Mouse (Mus musculus) CH12.LX (cell line): Measurements from ENCODE around the gene Sv2a. TPM values are rescaled to one million over a fixed set of nuclear protein-coding genes. Genes with fewer than 3 reads are reported as not detected.

Experiments used
- DNase-seq: peaks from one replicate; pipeline ENCODE4 v3.0.0-alpha.2; 2013; ENCODE audit errors: extremely low read depth
- H3K27ac ChIP-seq: 2 replicates; pipeline ENCODE4 v1.5.1; 2012; ENCODE audit warnings: low read depth, mild to moderate bottlenecking, control low read depth, moderate library complexity; ENCODE audit not compliant: insufficient read depth
- H3K27me3 ChIP-seq: replicated peaks from 2 replicates; pipeline ENCODE3; 2012; ENCODE audit warnings: inconsistent platforms
- H3K36me3 ChIP-seq, 2 experiments: replicated peaks in 1 of 2; 2 replicates each; pipeline versions ENCODE3 to v1.6.1; 2012; ENCODE audit warnings: inconsistent platforms in 1 of 2, low read length in 1 of 2, mild to moderate bottlenecking in 1 of 2, mixed read lengths in 1 of 2, moderate library complexity in 1 of 2; ENCODE audit not compliant: control insufficient read depth in 1 of 2, insufficient read depth in 1 of 2
- H3K4me1 ChIP-seq, 2 experiments: 2 replicates each; pipeline ENCODE4 v1.6.1; 2012; ENCODE audit warnings: inconsistent platforms in 1 of 2, moderate library complexity in 1 of 2; ENCODE audit not compliant: insufficient read depth in 2 of 2, control insufficient read depth in 1 of 2
- H3K4me2 ChIP-seq: 2 replicates; pipeline ENCODE4 v1.6.1; 2012; ENCODE audit warnings: low read depth, mild to moderate bottlenecking, control low read depth; ENCODE audit not compliant: poor library complexity, insufficient read depth, severe bottlenecking
- H3K4me3 ChIP-seq, 3 experiments: fragments of 150-350 bp in 1 of 3; sonication (generic) in 1 of 3; replicated peaks in 1 of 3; 2 replicates each; pipeline versions ENCODE3 to v1.5.1; 2011 to 2012; ENCODE audit warnings: low read depth in 2 of 3, low read length in 2 of 3, mild to moderate bottlenecking in 2 of 3, moderate library complexity in 2 of 3, control low read depth in 1 of 3, improper control_type of control experiment in 1 of 3, inconsistent platforms in 1 of 3, mixed read lengths in 1 of 3; ENCODE audit not compliant: poor library complexity in 1 of 3
- H3K79me2 ChIP-seq: replicated peaks from 2 replicates; pipeline ENCODE4 v1.6.1; 2012; ENCODE audit warnings: mild to moderate bottlenecking, moderate library complexity; ENCODE audit not compliant: control insufficient read depth, poor library complexity, insufficient read depth, severe bottlenecking; ENCODE audit errors: extremely low read depth
- H3K9ac ChIP-seq: 2 replicates; pipeline ENCODE4 v1.6.1; 2012; ENCODE audit warnings: low read depth, mild to moderate bottlenecking, control low read depth, moderate library complexity; ENCODE audit not compliant: insufficient read depth
- H3K9me3 ChIP-seq: replicated peaks from 2 replicates; pipeline ENCODE3; 2012; ENCODE audit warnings: low read length, inconsistent platforms, mixed read lengths
- CHD1 ChIP-seq: IDR thresholded peaks from 2 replicates; pipeline ENCODE4 v1.6.1; 2012; ENCODE audit warnings: low read depth, low read length, improper control_type of control experiment, inconsistent platforms
- CHD2 ChIP-seq: IDR thresholded peaks from 2 replicates; pipeline ENCODE4 v1.6.1; 2011; ENCODE audit warnings: low read length, improper control_type of control experiment
- ELF1 ChIP-seq: IDR thresholded peaks from 2 replicates; pipeline ENCODE4 v1.6.1; 2014; ENCODE audit warnings: low read depth, mild to moderate bottlenecking, inconsistent platforms, low read length, improper control_type of control experiment
- ETS1 ChIP-seq: conservative IDR thresholded peaks from 2 replicates; pipeline ENCODE4 v1.6.1; 2012; ENCODE audit warnings: low read depth, mild to moderate bottlenecking, inconsistent platforms, low read length, improper control_type of control experiment, moderate library complexity
- HCFC1 ChIP-seq: IDR thresholded peaks from 2 replicates; pipeline ENCODE4 v1.6.1; 2012; ENCODE audit warnings: low read depth, mild to moderate bottlenecking, inconsistent platforms, low read length, improper control_type of control experiment
- IRF4 ChIP-seq: IDR thresholded peaks from 2 replicates; pipeline ENCODE4 v1.6.1; 2014; ENCODE audit warnings: low read depth, mild to moderate bottlenecking, inconsistent platforms, low read length, improper control_type of control experiment
- JUN ChIP-seq: IDR thresholded peaks from 2 replicates; pipeline ENCODE4 v1.6.1; 2011; ENCODE audit warnings: low read depth, mild to moderate bottlenecking, low read length, improper control_type of control experiment, moderate library complexity; ENCODE audit not compliant: insufficient read depth
- JUND ChIP-seq: conservative IDR thresholded peaks from 2 replicates; pipeline ENCODE4 v1.6.1; 2011; ENCODE audit warnings: low read depth, low read length, improper control_type of control experiment
- KAT2A ChIP-seq: IDR thresholded peaks from 2 replicates; pipeline ENCODE4 v1.6.1; 2012; ENCODE audit warnings: low read length, improper control_type of control experiment, inconsistent platforms; ENCODE audit not compliant: insufficient replicate concordance
- MAX ChIP-seq: IDR thresholded peaks from 2 replicates; pipeline ENCODE4 v1.6.1; 2011; ENCODE audit warnings: low read length, improper control_type of control experiment
- MAZ ChIP-seq: IDR thresholded peaks from 2 replicates; pipeline ENCODE4 v1.6.1; 2012; ENCODE audit warnings: low read depth, mild to moderate bottlenecking, inconsistent platforms, low read length, improper control_type of control experiment, moderate library complexity
- MEF2A ChIP-seq: IDR thresholded peaks from 2 replicates; pipeline ENCODE4 v1.6.1; 2014; ENCODE audit warnings: low read depth, mild to moderate bottlenecking, inconsistent platforms, low read length, improper control_type of control experiment, borderline replicate concordance
- MYC ChIP-seq: IDR thresholded peaks from 2 replicates; pipeline ENCODE4 v1.6.1; 2011; ENCODE audit warnings: low read depth, mild to moderate bottlenecking, improper control_type of control experiment, low read length
- NELFE ChIP-seq: IDR thresholded peaks from 2 replicates; pipeline ENCODE4 v1.6.1; 2011; ENCODE audit warnings: low read depth, low read length, improper control_type of control experiment
- NRF1 ChIP-seq: IDR thresholded peaks from 2 replicates; pipeline ENCODE4 v1.6.1; 2014; ENCODE audit warnings: low read depth, mild to moderate bottlenecking, inconsistent platforms, low read length, improper control_type of control experiment, moderate library complexity
- PAX5 ChIP-seq: IDR thresholded peaks from 2 replicates; pipeline ENCODE4 v1.6.1; 2012; ENCODE audit warnings: low read length, inconsistent platforms, mixed read lengths
- POLR2A ChIP-seq: IDR thresholded peaks from 2 replicates; pipeline ENCODE4 v1.6.1; 2011; ENCODE audit warnings: low read depth, mild to moderate bottlenecking, improper control_type of control experiment, low read length
- POLR2AphosphoS2 ChIP-seq: IDR thresholded peaks from 2 replicates; pipeline ENCODE4 v1.6.1; 2011; ENCODE audit warnings: low read depth, low read length, improper control_type of control experiment
- RCOR1 ChIP-seq: conservative IDR thresholded peaks from 2 replicates; pipeline ENCODE4 v1.6.1; 2012; ENCODE audit warnings: low read depth, mild to moderate bottlenecking, inconsistent platforms, low read length, improper control_type of control experiment
- SIN3A ChIP-seq: IDR thresholded peaks from 2 replicates; pipeline ENCODE4 v1.6.1; 2012; ENCODE audit warnings: low read length, improper control_type of control experiment, inconsistent platforms
- TBP ChIP-seq: conservative IDR thresholded peaks from 2 replicates; pipeline ENCODE4 v1.6.1; 2011; ENCODE audit warnings: low read depth, low read length, improper control_type of control experiment
- TCF12 ChIP-seq: IDR thresholded peaks from 2 replicates; pipeline ENCODE4 v1.6.1; 2014; ENCODE audit warnings: low read depth, mild to moderate bottlenecking, inconsistent platforms, low read length, improper control_type of control experiment
- UBTF ChIP-seq: IDR thresholded peaks from 2 replicates; pipeline ENCODE4 v1.6.1; 2012; ENCODE audit warnings: low read depth, mild to moderate bottlenecking, inconsistent platforms, low read length, improper control_type of control experiment, moderate library complexity
- ZMIZ1 ChIP-seq: IDR thresholded peaks from 2 replicates; pipeline ENCODE4 v1.6.1; 2012; ENCODE audit warnings: low read depth, mild to moderate bottlenecking, inconsistent platforms, low read length, improper control_type of control experiment
- dilution Hi-C: fragments of 300-500 bp; cut with MboI; formaldehyde crosslinking; loops from 2 replicates; pipeline ENCODE4 v1.14.3; 2020; ENCODE audit warnings: low sequenced_read_pairs; ENCODE audit not compliant: extremely low pct_unique_long_range_greater_than_20kb, extremely low pct_ligation_motif_present
- in situ Hi-C: fragments of 300-500 bp; cut with MboI; formaldehyde crosslinking; loops from 3 replicates; pipeline ENCODE4 v1.14.3; 2019; ENCODE audit warnings: low sequenced_read_pairs, low pct_ligation_motif_present, low pct_unique_long_range_greater_than_20kb, mixed read lengths
- polyA plus RNA-seq: library from polyadenylated mRNA; unstranded; fragments of >175 nt; gene quantifications from 2 replicates; pipeline ENCODE4 v1.2.1, GENCODE M21; 2012; ENCODE audit warnings: low read depth; ENCODE audit not compliant: insufficient read length
- total RNA-seq, 2 experiments: library from RNA; depleted of rRNA; stranded (reverse); fragments of 300-350 nt in 1 of 2; fragments of >200 nt in 1 of 2; gene quantifications; 2 replicates each; pipeline ENCODE4 v1.2.3; 2012 to 2014

The Sv2a gene
- total and polyA plus RNA-seq, 3 experiments: 1.1 to 6.7 (median 4.0) TPM

DNA sequence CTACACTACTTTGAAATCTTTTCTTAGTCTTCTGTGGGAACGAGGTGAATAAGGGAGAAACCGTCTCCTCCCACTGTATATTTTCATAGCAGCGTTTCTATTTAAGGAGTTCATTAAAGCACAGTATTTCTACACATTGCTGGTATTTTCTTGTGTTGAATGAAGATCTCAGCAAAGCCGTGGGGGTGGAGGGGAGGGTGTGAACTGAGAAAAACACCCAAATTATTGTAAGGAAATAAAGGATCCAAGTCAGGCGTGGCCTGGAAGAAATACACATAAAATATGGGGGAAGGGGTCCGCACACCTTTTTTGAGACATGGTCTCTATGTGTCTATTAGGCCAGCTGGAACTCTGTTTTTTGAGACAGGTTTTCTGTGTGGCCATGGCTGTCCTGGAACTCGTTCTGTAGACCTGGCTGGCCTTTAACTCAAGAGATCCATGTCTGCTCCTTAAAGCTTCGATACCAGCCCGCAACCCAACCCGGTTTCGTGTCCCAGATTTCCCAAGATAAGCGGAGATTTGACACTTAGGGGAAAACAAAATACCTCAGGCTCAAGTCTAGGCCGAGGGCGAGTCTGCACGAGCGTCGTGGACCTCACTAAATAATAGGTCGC, 9.3 kb upstream of the Sv2a start:
- peak overlapping the region; percentile 96 for H3K4me2 ChIP-seq
- in situ Hi-C loops: no loop called here
- H3K27ac ChIP-seq: peak overlapping the region; percentile 94
- no peaks in the 10 kb centered on the region for H3K9me3 ChIP-seq
- DNase-seq: no peak
- H3K79me2 ChIP-seq: peaks cover 37% of the 10 kb centered on the region
- H3K4me1 ChIP-seq: peaks cover 8 to 47% of the 10 kb centered on the region in 2 experiments
- dilution Hi-C loops: no loop called here
- H3K9ac ChIP-seq: peak overlapping the region; percentile 98
- peaks cover 33 to 57% of the 10 kb centered on the region in 2 experiments for H3K36me3 ChIP-seq
- H3K4me3 ChIP-seq: peak overlapping the region; percentile 65 to 99 (median 96)
- no peaks in the 10 kb centered on the region for H3K27me3 ChIP-seq
- TF ChIP-seq UBTF (no peak), PAX5 (no peak), KAT2A (no peak)
- TF ChIP-seq, all 38 proteins: peak for 0

GRCm38 (mm10) chr3:96172197-96173178, 8.5 kb upstream of the Sv2a start, which contains the start of gene Sf3b4:
TSS of gene Sf3b4 (plus strand) at chr3:96172332.
- peak within 1 kb of the TSS; percentile 98 for H3K9ac ChIP-seq
- TF ChIP-seq CHD1 (no peak), MAZ (peak; percentile 97), MYC (peak; percentile 66), IRF4 (no peak; the same call in 1 of the 2 replicates), NRF1 (peak; percentile 45; the same call in 1 of the 2 replicates), TBP (peak; percentile 60), NELFE (peak; percentile 96), MEF2A (no peak; the same call in 1 of the 2 replicates), SIN3A (peak; percentile 83), KAT2A (peak; percentile 90), POLR2AphosphoS2 (peak; percentile 91; the same call in 1 of the 2 replicates), TCF12 (peak; percentile 78), JUN (no peak), UBTF (no peak), MAX (no peak), ELF1 (peak; percentile 85), ZMIZ1 (peak; percentile 93), ETS1 (no peak), RCOR1 (no peak; the same call in 1 of the 2 replicates), HCFC1 (peak; percentile 91), POLR2A (peak; percentile 97), JUND (no peak), CHD2 (peak; percentile 87)
- peak within 1 kb of the TSS; percentile 96 for H3K4me2 ChIP-seq
- peak; percentile 91 for DNase-seq
- in situ Hi-C loops (no loop called here), dilution Hi-C loops (no loop called here)
- H3K27ac ChIP-seq: peak within 1 kb of the TSS; percentile 94
- no peaks in the 10 kb centered on the region for H3K9me3 ChIP-seq
- H3K4me1 ChIP-seq: peaks cover 8 to 47% of the 10 kb centered on the region in 2 experiments
- peaks cover 38 to 62% of the 10 kb centered on the region in 2 experiments for H3K36me3 ChIP-seq
- no peaks in the 10 kb centered on the region for H3K27me3 ChIP-seq
- peak within 1 kb of the TSS; percentile 65 to 99 (median 96) for H3K4me3 ChIP-seq
- peaks cover 37% of the 10 kb centered on the region for H3K79me2 ChIP-seq
